Mouse (Mus musculus) testis, adult 2 months (tissue): ENCODE results near the gene Gnmt.

Source experiments
- CTCF ChIP-seq: fragments of 200-500 bp; IDR thresholded peaks from 2 replicates; pipeline ENCODE4 v1.5.1; 2012; ENCODE audit warnings: low read depth, mild to moderate bottlenecking, inconsistent platforms, low read length, moderate library complexity; ENCODE audit not compliant: control insufficient read depth, insufficient read depth, insufficient replicate concordance
- POLR2A ChIP-seq: fragments of 200-500 bp; IDR thresholded peaks from 2 replicates; pipeline ENCODE4 v1.6.1; 2012; ENCODE audit warnings: low read depth, mild to moderate bottlenecking, inconsistent platforms, low read length, moderate library complexity; ENCODE audit not compliant: control insufficient read depth

DNA sequence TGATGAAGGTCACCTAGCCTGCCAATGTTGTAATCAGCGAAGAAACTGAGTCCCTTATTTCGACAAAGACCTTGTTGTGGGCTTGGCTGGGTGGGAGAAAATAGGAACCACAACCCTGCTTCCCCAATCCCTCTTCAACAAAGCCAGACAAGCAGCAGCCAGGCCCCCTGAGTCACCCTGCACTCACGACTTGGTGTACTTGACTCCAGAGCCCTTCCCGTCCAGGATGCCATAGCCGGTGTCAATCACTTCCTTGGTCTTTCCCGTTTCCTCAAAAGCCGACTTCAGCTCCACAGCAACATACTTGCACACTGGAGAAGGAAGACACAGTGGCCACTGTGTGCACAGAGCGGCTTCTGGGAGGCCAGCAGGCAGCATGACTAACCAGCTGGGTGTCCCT is 18.3 kb upstream of the Gnmt start:
- TF ChIP-seq CTCF, result no peak
- no peak for TF ChIP-seq POLR2A
